Mouse (Mus musculus) megakaryocyte, embryonic 14.5 days (primary cell): Measurements from ENCODE around the gene Phf1.

Experiments
- FLI1 ChIP-seq: IDR thresholded peaks from 2 replicates; pipeline ENCODE4 v1.6.1; 2012; ENCODE audit warnings: low read length, inconsistent platforms, mixed read lengths
- GATA1 ChIP-seq: IDR thresholded peaks from 3 replicates; pipeline ENCODE4 v1.6.1; 2012; ENCODE audit warnings: mixed read lengths, low read length, inconsistent platforms, borderline replicate concordance

GRCm38 (mm10) chr17:26983382-26983781 is 50.5 kb downstream of the Phf1 start:
- TF ChIP-seq GATA1 (no peak), FLI1 (no peak)
